Mouse (Mus musculus): ENCODE data around the gene Pde4d. TPM values are rescaled to one million over a fixed set of nuclear protein-coding genes. Genes with fewer than 3 reads are reported as not detected.

Gene Pde4d
- total RNA-seq, 2 experiments from 2014 or later = 4.4 to 5.3 TPM

GRCm38 (mm10) chr13:109790045-109790715 is 1340.4 kb downstream of the Pde4d start:
- no peak for ATAC-seq (ENCODE audit: poor library complexity, severe bottlenecking)

GRCm38 (mm10) chr13:109793918-109794317 is 1344.2 kb downstream of the Pde4d start:
- no peak for ATAC-seq (ENCODE audit: poor library complexity, severe bottlenecking)

- ATAC-seq (ENCODE audit: poor library complexity, severe bottlenecking) = no peak
These were observed 1348.9 kb downstream of the Pde4d start for GRCm38 (mm10) chr13:109798651-109799050.

GRCm38 (mm10) chr13:109802201-109802600 is 1352.5 kb downstream of the Pde4d start:
- no peak for ATAC-seq (ENCODE audit: poor library complexity, severe bottlenecking)

- no peak for ATAC-seq (ENCODE audit: poor library complexity, severe bottlenecking)
These were observed 1356.6 kb downstream of the Pde4d start for GRCm38 (mm10) chr13:109806193-109806966.

- ATAC-seq (ENCODE audit: poor library complexity, severe bottlenecking) = no peak
These were observed 1357.3 kb downstream of the Pde4d start for GRCm38 (mm10) chr13:109807036-109807435.

GRCm38 (mm10) chr13:109807446-109807845 is 1357.7 kb downstream of the Pde4d start:
- ATAC-seq (ENCODE audit: poor library complexity, severe bottlenecking) = no peak

- ATAC-seq (ENCODE audit: poor library complexity, severe bottlenecking) = peak; percentile 62
These were observed 1358.3 kb downstream of the Pde4d start for GRCm38 (mm10) chr13:109808039-109808438.

GRCm38 (mm10) chr13:109808946-109809345 is 1359.2 kb downstream of the Pde4d start:
- no peak for ATAC-seq (ENCODE audit: poor library complexity, severe bottlenecking)

GRCm38 (mm10) chr13:109809646-109810045 is 1359.9 kb downstream of the Pde4d start:
- ATAC-seq (ENCODE audit: poor library complexity, severe bottlenecking) = no peak

GRCm38 (mm10) chr13:109813924-109814323 is 1364.2 kb downstream of the Pde4d start:
- no peak for ATAC-seq (ENCODE audit: poor library complexity, severe bottlenecking)

- no peak for ATAC-seq (ENCODE audit: poor library complexity, severe bottlenecking)
These were observed 1369.3 kb downstream of the Pde4d start for GRCm38 (mm10) chr13:109819071-109819470.

GRCm38 (mm10) chr13:109820141-109820540 is 1370.4 kb downstream of the Pde4d start:
- no peak for ATAC-seq (ENCODE audit: poor library complexity, severe bottlenecking)

GRCm38 (mm10) chr13:109820866-109821265 is 1371.1 kb downstream of the Pde4d start:
- no peak for ATAC-seq (ENCODE audit: poor library complexity, severe bottlenecking)

GRCm38 (mm10) chr13:109821725-109822412 is 1372.1 kb downstream of the Pde4d start:
- peak; percentile 46 for ATAC-seq (ENCODE audit: poor library complexity, severe bottlenecking)

- peak; percentile 90 for ATAC-seq (ENCODE audit: poor library complexity, severe bottlenecking)
These were observed 1372.9 kb downstream of the Pde4d start for GRCm38 (mm10) chr13:109822413-109823298.

GRCm38 (mm10) chr13:109823307-109824031 is 1373.7 kb downstream of the Pde4d start:
- no peak for ATAC-seq (ENCODE audit: poor library complexity, severe bottlenecking)

- ATAC-seq (ENCODE audit: poor library complexity, severe bottlenecking) = no peak
These were observed 1376.1 kb downstream of the Pde4d start for GRCm38 (mm10) chr13:109825891-109826290.

- no peak for ATAC-seq (ENCODE audit: poor library complexity, severe bottlenecking)
These were observed 1377.6 kb downstream of the Pde4d start for GRCm38 (mm10) chr13:109827341-109827740.

GRCm38 (mm10) chr13:109827909-109828308 is 1378.2 kb downstream of the Pde4d start:
- ATAC-seq (ENCODE audit: poor library complexity, severe bottlenecking) = peak; percentile 25

Data from megakaryocyte, adult 5-6 weeks (primary cell).